Mouse (Mus musculus): ENCODE measurements at regions not wholly inside any gene's neighbourhood (a gene's known extent, or its start where the extent isn't known, plus 50 kb on each side); places are given as distances from the start of the nearest gene placed in this dataset.

DNA sequence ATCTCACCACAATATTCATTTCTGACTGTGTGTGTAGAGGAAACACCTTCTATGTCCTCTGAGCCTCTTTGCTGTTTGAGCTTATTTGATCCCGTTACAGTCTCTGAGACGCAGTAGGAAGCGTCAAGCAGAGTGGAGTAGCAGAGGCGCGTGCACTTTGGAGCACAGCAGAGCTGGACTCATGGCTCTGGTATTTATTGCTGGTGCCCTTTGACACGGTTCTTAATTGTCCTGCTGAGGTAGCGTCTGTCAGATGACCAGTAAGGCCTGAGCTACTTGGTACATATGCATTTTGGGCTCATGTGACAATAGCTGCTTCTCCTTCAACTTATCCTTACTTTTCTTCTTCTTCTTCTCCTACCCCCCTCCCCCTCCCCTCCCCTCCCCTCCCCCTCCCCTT lies 195.8 kb downstream of the Foxo1 start:
- TF ChIP-seq EP300 (IDR thresholded peaks at IDR 0.05; ENCODE audit: low read depth) (no peak), CTCF (IDR thresholded peaks at IDR 0.05; ENCODE audit: low read depth) (no peak)
